Mouse (Mus musculus) spleen, postnatal 4 days (tissue): ENCODE measurements around the gene Fez2.

Experiments
- DNase-seq, 2 experiments: peaks; one replicate each; pipeline ENCODE4 v3.0.0; 2022; ENCODE audit warnings: low spot score in 2 of 2

Gene Fez2

DNA sequence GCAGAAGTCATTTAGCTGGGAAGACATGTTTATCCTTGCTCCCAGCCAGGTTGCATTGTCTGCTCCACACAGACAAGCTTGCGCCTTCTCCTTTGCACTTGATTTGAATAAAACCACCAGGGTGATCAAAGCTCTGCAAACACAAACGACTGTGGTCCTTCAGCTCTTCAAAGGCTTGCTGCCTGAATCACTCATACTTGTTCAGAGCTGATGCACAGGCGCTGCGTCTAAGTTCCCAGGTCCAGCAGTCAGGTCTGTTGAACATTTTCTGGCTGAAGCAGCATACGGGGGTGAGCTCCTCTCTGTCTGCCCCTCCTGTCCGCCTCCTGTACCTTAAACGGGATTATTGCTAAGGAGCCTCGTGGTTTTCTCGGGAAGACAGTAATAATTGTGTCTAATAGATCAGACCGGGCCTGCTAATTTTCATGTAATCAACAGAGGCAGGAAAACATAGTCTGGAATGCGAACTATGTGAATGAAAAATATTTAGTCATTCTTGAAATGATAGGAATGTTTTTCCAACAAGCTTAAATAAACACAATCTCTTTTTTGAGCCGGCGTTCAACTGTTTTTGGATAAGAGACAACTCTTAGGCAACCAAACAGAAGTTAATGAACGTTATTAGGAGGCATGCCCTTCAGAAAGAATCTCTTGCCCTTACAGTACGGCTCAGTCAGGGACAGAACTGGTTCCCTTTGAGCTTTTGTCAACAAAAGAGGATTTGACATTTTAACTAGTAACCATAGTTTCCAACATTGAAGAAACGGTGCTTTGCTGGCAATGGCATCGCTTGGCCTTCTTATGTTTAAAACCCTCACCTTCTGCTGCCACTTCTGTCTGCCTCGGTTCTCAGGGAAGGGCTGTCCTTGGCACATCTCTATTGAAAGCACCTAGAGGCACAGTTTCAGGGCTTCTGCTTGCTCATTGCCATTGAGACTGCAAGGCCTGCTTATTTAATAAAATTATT lies 95.3 kb downstream of the Fez2 start:
- DNase-seq: no peak

GRCm38 (mm10) chr17:78321216-78321835 lies 96.6 kb downstream of the Fez2 start:
- DNase-seq: no peak
